Mouse (Mus musculus) common myeloid progenitor, adult 5-6 weeks (primary cell): ENCODE results near the gene Pycr2. TPM values are rescaled to one million over a fixed set of nuclear protein-coding genes. Genes with fewer than 3 reads are reported as not detected.

ENCODE experiments used
- ATAC-seq: replicated peaks from 2 replicates; pipeline ENCODE4 v1.8.0; 2016; ENCODE audit warnings: low read depth, mild to moderate bottlenecking, moderate TSS enrichment, inconsistent platforms; ENCODE audit not compliant: poor library complexity, severe bottlenecking
- total RNA-seq: library from RNA; stranded (forward); fragments of 200-1000, 187-1606 nt; gene quantifications from 2 replicates; pipeline ENCODE4 v1.2.3, GENCODE M21; 2017

Pycr2 gene
- total RNA-seq, 1 experiment from 2014 or later = 30.5 TPM

- peak; percentile 2 for ATAC-seq
Measured at GRCm38 (mm10) chr1:180903666-180904038, 441 bp upstream of the Pycr2 start.

- peak; percentile 28; the same call in 1 of the 2 replicates for ATAC-seq
Measured at GRCm38 (mm10) chr1:180904815-180905080, 655 bp downstream of the Pycr2 start.

- no peak for ATAC-seq
Measured at GRCm38 (mm10) chr1:180905307-180905706, 1.2 kb downstream of the Pycr2 start.

GRCm38 (mm10) chr1:180905876-180906275, 1.8 kb downstream of the Pycr2 start:
- no peak for ATAC-seq

- ATAC-seq = no peak
Measured at GRCm38 (mm10) chr1:180906461-180907147, 2.5 kb downstream of the Pycr2 start.

GRCm38 (mm10) chr1:180911138-180911537, 7.0 kb downstream of the Pycr2 start:
- ATAC-seq = 0 out of 2 replicates have a peak, but pooled peaks have one; percentile 40

- peak; percentile 69 for ATAC-seq
Measured at GRCm38 (mm10) chr1:180911653-180912287, 7.7 kb downstream of the Pycr2 start.

- ATAC-seq = peak; percentile 39; the same call in 1 of the 2 replicates
Measured at GRCm38 (mm10) chr1:180912792-180913191, 8.7 kb downstream of the Pycr2 start.

GRCm38 (mm10) chr1:180913797-180914196, 9.7 kb downstream of the Pycr2 start:
- no peak for ATAC-seq

- no peak for ATAC-seq
Measured at GRCm38 (mm10) chr1:180916425-180916824, 12.3 kb downstream of the Pycr2 start.

- ATAC-seq = no peak
Measured at GRCm38 (mm10) chr1:180917053-180917452, 13.0 kb downstream of the Pycr2 start.

- ATAC-seq = peak; percentile 46
Measured at GRCm38 (mm10) chr1:180919686-180920085, 15.6 kb downstream of the Pycr2 start.

GRCm38 (mm10) chr1:180922273-180923048, 18.4 kb downstream of the Pycr2 start:
- ATAC-seq = peak; percentile 96

- no peak for ATAC-seq
Measured at GRCm38 (mm10) chr1:180924737-180925136, 20.6 kb downstream of the Pycr2 start.

- no peak for ATAC-seq
Measured at GRCm38 (mm10) chr1:180926286-180926685, 22.2 kb downstream of the Pycr2 start.

- no peak for ATAC-seq
Measured at GRCm38 (mm10) chr1:180929599-180929998, 25.5 kb downstream of the Pycr2 start.

GRCm38 (mm10) chr1:180931106-180931505, 27.0 kb downstream of the Pycr2 start:
- no peak for ATAC-seq

GRCm38 (mm10) chr1:180933659-180934058, 29.6 kb downstream of the Pycr2 start:
- no peak for ATAC-seq

GRCm38 (mm10) chr1:180934467-180935419, 30.6 kb downstream of the Pycr2 start, which contains the start of gene Lefty1:
Gene Lefty1 (plus strand): TSS chr1:180935022.
- no peak for ATAC-seq
